Mouse (Mus musculus) frontal cortex, postnatal 25 days (tissue): Measurements from ENCODE around the gene Gm6034.
"Not testable (repeated sequence)": the region's sequence is repeated elsewhere in the genome, so short reads cannot be mapped to it uniquely, and the experiment has no call there.

Experiments used
- DNase-seq, 2 experiments: peaks; one replicate each; pipeline ENCODE4 v3.0.0; 2022; ENCODE audit warnings: low spot score in 2 of 2

Gm6034 gene

GRCm38 (mm10) chr17:36042610-36043169 lies at the start of gene Gm6034, which contains the start of gene H2-T22:
Gene Gm6034, plus strand, starts transcription at chr17:36042961.
Gene H2-T22, minus strand, starts transcription at chr17:36042747.
- not testable (repeated sequence) for DNase-seq

- peak; percentile 50 to 60 for DNase-seq
Measured at GRCm38 (mm10) chr17:35993675-35994074, 49.1 kb upstream of the Gm6034 start.

DNA sequence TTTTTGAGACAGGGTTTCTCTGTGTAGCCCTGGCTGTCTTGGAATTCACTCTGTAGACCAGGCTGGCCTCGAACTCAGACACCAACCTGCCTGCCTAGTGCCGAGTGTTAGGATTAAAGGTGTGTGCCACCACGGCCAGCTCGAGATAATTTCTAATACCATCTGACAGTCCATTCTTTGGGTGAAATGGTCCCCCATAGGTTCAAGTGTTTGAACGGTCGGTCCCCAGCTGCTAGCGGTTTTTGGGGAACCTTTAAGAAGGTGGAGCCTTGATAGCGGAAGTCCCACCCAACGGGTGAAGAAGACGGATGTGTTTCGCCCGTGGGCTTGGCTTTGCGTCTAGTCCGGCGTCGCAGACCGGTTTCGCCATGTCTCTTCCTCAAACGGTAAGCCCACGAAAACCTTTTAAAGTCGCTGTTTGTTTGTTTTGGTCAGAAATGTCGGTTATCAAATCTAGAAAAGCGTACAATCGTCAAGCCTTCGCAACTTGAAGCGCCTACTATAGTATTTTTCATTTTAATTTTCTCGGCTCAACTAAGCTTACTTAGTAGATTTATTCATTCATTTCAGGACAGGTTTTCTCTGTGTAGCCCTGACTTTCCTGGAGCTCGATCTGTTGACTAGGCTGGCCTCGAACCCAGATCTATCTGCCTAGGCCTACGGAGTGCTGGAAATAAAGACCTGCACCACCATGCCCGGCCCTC lies 48.4 kb upstream of the Gm6034 start:
- peak; percentile 59 to 65 for DNase-seq

DNA sequence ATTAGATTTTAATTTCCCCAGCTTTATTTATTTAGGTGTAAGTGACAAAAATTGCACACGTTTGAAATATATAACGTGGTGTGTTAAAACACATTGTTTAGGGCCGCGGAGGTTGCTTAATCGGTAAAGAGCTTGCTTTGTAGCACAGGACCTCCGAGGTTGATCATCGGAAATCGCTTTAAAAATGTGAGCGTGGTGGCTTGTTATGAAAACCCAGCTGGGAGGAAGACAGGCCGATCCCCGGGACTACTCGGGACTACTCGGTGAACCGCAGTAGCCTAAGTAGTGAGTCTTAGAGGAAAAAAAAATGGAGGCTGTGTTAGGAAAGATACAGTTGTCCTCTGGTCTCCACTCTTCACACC lies 47.9 kb upstream of the Gm6034 start:
- no peak for DNase-seq

- peak; percentile 90 to 98 for DNase-seq
Measured at GRCm38 (mm10) chr17:35996949-35997348, 45.8 kb upstream of the Gm6034 start.

GRCm38 (mm10) chr17:35997713-35998510 lies 44.8 kb upstream of the Gm6034 start:
- no peak for DNase-seq

DNA sequence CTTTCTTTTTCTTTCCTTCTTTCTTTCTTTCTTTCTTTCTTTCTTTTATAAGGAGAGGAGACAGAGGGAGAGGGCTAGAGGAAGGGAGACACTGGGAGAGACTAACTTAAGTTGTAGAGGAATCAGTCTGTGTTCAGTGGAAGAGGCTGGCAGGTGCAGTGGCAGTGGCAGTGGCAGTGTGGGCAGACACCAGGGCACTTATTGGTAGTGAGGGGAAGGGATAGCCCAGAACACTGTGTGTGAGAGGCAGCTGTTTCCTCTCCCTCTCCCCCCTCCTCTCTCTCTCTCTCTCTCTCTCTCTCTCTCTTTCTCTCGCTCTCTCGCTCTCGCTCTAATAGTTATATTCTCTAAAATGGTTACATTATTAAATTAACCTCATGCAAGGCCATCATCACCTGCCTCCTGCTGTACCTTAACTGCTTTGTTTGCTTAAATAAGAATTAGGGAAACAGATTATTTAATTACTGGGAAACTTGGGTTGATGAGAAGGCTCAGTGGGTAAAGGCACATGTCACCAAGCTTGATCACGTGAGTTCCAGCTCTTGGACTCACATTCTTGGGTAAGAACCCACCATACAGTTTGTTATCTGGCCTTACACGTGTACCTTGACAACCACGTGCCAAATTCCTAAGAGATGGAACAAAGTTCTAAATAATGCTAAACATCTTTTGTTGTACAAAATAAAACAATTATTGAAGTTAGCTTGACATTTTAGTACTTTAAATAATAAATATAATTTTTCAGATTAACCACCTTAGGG lies 44.0 kb upstream of the Gm6034 start:
- DNase-seq, result no peak

- DNase-seq, result no peak
Measured at GRCm38 (mm10) chr17:35999356-35999755, 43.4 kb upstream of the Gm6034 start.

DNA sequence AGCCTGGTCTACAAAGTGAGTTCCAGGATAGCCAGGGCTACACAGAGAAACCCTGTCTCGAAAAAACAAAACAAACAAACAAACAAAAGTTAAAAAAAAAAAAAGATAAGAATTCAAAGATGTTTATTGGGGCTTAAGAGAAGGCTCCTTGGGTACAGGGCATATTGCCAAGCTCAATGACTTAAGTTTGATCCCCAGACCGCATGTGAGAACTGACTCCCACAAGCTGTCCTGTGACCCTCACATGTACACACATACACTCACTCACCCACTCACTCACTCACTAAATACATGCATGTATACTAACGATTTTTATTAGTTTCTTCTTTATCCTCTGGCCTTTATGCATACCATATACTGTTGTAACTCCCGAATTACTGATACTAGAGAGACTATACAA lies 42.4 kb upstream of the Gm6034 start:
- no peak for DNase-seq

DNA sequence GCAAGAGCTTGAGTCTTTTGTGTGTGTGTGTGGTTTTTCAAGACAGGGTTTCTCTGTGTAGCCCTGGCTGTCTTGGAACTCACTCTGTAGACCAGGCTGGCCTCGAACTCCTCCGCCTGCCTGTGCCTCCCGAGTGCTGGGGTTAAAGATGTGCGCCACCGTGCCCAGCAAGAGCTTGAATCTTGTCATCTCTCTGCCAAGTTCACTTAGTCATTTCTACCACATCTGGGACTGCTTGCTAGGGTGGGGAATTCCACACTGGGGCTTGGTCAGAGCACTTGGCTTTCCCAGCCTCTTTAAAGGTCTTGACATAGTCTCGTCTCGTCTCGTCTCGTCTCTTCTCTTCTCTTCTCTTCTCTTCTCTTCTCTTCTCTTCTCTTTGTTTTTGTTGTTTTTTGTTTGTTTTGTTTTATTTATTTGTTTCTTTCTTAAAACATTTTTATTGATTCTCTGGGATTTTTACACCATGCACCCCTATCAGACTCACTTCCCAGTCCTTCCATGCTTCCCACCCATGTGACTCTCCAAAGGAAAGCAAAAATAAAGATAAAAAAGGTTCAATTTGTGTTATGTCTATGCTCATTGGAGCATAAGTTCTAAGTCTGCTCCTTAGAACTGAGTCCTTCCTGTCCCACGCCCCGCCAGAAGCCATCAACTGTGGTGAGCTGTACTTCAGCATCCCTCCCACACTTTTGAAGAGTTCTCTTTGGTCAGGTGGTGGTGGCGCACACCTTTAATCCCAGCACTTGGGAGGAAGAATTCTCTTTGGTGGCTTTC lies 41.5 kb upstream of the Gm6034 start:
- DNase-seq, result no peak

GRCm38 (mm10) chr17:36001966-36002365 lies 40.8 kb upstream of the Gm6034 start:
- no peak for DNase-seq

GRCm38 (mm10) chr17:36003331-36003730 lies 39.4 kb upstream of the Gm6034 start:
- no peak for DNase-seq

DNA sequence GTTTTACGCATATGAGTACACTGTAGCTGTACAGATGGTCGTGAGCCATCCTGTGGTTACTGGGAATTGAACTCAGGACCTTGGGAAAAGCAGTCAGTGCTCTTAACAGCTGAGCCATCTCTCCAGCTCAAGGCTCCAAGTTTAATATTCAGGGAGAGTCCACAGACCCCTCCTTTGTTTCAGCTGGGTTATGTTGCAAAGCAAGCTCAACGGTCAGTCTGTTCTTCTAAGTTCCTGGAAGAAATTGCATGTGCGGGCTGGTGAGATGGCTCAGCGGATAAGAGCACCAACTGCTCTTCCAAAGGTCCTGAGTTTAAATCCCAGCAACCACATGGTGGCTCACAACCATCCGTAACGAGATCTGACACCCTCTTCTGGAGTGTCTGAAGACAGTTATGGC lies 38.4 kb upstream of the Gm6034 start:
- not testable (repeated sequence) for DNase-seq

DNA sequence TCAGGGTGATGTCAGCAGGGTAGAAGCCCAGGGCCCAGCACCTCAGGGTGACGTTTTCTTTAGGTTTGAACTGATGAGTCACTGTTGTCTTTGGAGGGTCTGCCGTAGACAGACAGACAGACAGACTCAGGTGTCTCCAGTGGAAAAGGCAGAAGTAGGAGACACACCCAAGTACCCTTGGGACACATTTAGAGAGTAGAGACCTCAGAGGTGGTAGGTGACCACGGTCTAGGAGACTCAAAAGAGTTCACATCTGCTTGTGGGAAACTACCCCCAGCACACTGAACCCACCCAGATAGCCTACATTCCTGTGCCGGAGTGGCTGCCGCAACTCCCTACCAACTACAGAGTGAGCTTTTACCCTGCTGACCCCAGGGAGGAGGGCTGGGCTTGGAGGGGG lies 27.8 kb upstream of the Gm6034 start:
- no peak for DNase-seq

GRCm38 (mm10) chr17:36017046-36017445 lies 25.7 kb upstream of the Gm6034 start:
- no peak for DNase-seq

GRCm38 (mm10) chr17:36018979-36019378 lies 23.8 kb upstream of the Gm6034 start:
- no peak for DNase-seq

DNA sequence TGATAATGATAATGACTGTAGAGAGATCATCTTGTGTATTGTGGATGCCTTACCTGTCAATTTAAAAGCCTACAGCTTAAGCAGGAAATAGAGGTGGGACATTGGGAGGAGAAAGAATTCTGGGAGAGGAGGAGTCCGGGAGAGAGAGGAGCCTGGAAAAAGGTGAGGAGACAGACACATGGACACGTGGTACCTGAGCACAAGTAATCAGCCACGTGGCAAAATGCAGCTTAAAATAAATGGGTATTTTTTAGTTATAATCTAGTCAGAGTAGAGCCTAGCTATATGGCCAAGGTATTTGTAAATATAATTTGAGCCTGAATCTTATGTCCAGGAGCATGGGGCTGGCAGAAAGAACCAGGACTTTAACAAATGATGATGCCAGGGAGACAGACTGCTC lies 23.2 kb upstream of the Gm6034 start:
- no peak for DNase-seq

- no peak for DNase-seq
Measured at GRCm38 (mm10) chr17:36020191-36021073, 22.3 kb upstream of the Gm6034 start, which contains the start of gene H2-T24. Gene H2-T24, minus strand, starts transcription at chr17:36020560.

DNA sequence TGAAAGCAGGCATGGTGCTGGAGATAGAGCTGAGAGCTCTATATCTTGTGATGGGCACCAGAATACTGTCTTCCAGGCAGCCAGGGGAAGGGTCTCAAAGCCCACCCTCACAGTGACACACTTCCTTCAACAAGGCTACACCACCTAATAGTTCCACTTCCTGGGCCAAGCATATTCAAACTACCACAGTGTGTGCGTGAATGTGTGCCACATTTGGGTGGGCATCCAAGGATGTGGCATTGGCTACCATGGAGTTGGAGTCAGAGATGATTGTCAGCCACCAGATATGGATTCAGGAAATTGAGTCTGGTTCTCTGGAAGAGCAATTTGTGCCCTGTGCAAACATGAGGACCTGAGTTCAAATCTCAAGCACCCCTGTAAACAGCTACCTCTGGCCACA lies 21.5 kb upstream of the Gm6034 start:
- no peak for DNase-seq

- DNase-seq, result no peak
Measured at GRCm38 (mm10) chr17:36022098-36022497, 20.7 kb upstream of the Gm6034 start.
